8 mouse cellular contexts compared by ENCODE assay signal in genomic region chr8:117471174-117471573, GRCm38 (mm10). TPM values are rescaled to one million over a fixed set of nuclear protein-coding genes. Genes with fewer than 3 reads are reported as not detected.
DNase-seq lines count a peak whose midpoint lies in the region; ATAC-seq lines count a peak whose summit lies in the region.

No protein-coding gene starts in this region.

- peak; percentile 62 for ATAC-seq in common myeloid progenitor, adult 5-6 weeks (replicated peaks; ENCODE audit: low read depth, poor library complexity, severe bottlenecking)
- ATAC-seq in kidney, embryonic 14.5 days (ENCODE audit: low FRiP score, low TSS enrichment): no peak
- ATAC-seq in liver, embryonic 13.5 days (ENCODE audit: low read depth): peak; percentile 37
- no peak for ATAC-seq in neural tube, embryonic 11.5 days (ENCODE audit: insufficient read depth, low FRiP score, low TSS enrichment)

- no peaks in the 10 kb centered on the region for H3K9me3 ChIP-seq in kidney, embryonic 14.5 days (ENCODE audit: control insufficient read depth, low read length)
- no peaks in the 10 kb centered on the region for H3K9me3 ChIP-seq in liver, embryonic 13.5 days (replicated peaks)
- no peaks in the 10 kb centered on the region for H3K9me3 ChIP-seq in neural tube, embryonic 11.5 days (ENCODE audit: control insufficient read depth, low read length)

- 31% methylated on average over 3 of the region's 3 CpGs for WGBS in kidney, embryonic 14.5 days
- WGBS in liver, embryonic 13.5 days (ENCODE audit: insufficient replicate concordance): 11% methylated on average over 3 of the region's 3 CpGs
- WGBS in neural tube, embryonic 11.5 days: 28% methylated on average over 3 of the region's 3 CpGs

- H3K4me2 ChIP-seq in kidney, embryonic 14.5 days (replicated peaks; ENCODE audit: low read depth, low read length): no peak overlapping the region
- no peak overlapping the region for H3K4me2 ChIP-seq in liver, embryonic 13.5 days
- H3K4me2 ChIP-seq in neural tube, embryonic 11.5 days (ENCODE audit: low read depth): no peak overlapping the region

- H3K4me1 ChIP-seq in kidney, embryonic 14.5 days (ENCODE audit: control insufficient read depth, insufficient read depth, low read length): peaks cover 7% of the 10 kb centered on the region
- peaks cover 24% of the 10 kb centered on the region for H3K4me1 ChIP-seq in liver, embryonic 13.5 days (replicated peaks)
- peaks cover 6% of the 10 kb centered on the region; the same call in 1 of the 2 replicates for H3K4me1 ChIP-seq in neural tube, embryonic 11.5 days (ENCODE audit: control insufficient read depth, insufficient read depth, low read length)

- H3K27ac ChIP-seq in kidney, embryonic 14.5 days (ENCODE audit: low read depth, low read length): peak overlapping the region; percentile 10; the same call in 1 of the 2 replicates
- H3K27ac ChIP-seq in liver, embryonic 13.5 days: no peak overlapping the region
- no peak overlapping the region for H3K27ac ChIP-seq in neural tube, embryonic 11.5 days (ENCODE audit: low read depth, low read length)

- H3K4me3 ChIP-seq in kidney, embryonic 14.5 days (ENCODE audit: low read length): no peak overlapping the region
- H3K4me3 ChIP-seq in liver, embryonic 13.5 days (replicated peaks): no peak overlapping the region
- H3K4me3 ChIP-seq in neural tube, embryonic 11.5 days (ENCODE audit: low read depth, low read length): no peak overlapping the region

- DNase-seq in B cell, adult 2 months: peak; percentile 87 to 89
- DNase-seq in T-cell, adult 2 months (ENCODE audit: low spot score): peak; percentile 61
- peak; percentile 65 to 66 for DNase-seq in gastrocnemius, postnatal 4 days (ENCODE audit: low spot score in 2 of 2)
- peak; percentile 50 for DNase-seq in liver, embryonic 13.5 days
- peak; percentile 76 for DNase-seq in neural tube, embryonic 11.5 days (ENCODE audit: low spot score)
- peak; percentile 89 for DNase-seq in testis, postnatal 10 days (ENCODE audit: low spot score)

- H3K9ac ChIP-seq in kidney, embryonic 14.5 days (ENCODE audit: low read depth, low read length): no peak overlapping the region
- H3K9ac ChIP-seq in liver, embryonic 13.5 days: no peak overlapping the region
- H3K9ac ChIP-seq in neural tube, embryonic 11.5 days (ENCODE audit: low read length): no peak overlapping the region

- H3K36me3 ChIP-seq in kidney, embryonic 14.5 days (ENCODE audit: control insufficient read depth, insufficient read depth, low read length): no peaks in the 10 kb centered on the region
- H3K36me3 ChIP-seq in liver, embryonic 13.5 days: no peaks in the 10 kb centered on the region
- H3K36me3 ChIP-seq in neural tube, embryonic 11.5 days (ENCODE audit: control insufficient read depth, insufficient read depth, low read length): no peaks in the 10 kb centered on the region

- H3K27me3 ChIP-seq in kidney, embryonic 14.5 days (ENCODE audit: control insufficient read depth, insufficient read depth, low read length): no peaks in the 10 kb centered on the region
- peaks cover 7% of the 10 kb centered on the region; the same call in 1 of the 2 replicates for H3K27me3 ChIP-seq in liver, embryonic 13.5 days
- no peaks in the 10 kb centered on the region for H3K27me3 ChIP-seq in neural tube, embryonic 11.5 days (ENCODE audit: control insufficient read depth, insufficient read depth, low read length)

RNA-seq across cellular contexts. Expression of gene Plcg2, which starts 26.9 kb away (rescaled TPM):
- 56.3 and 76.7 TPM in 2 replicates for total RNA-seq in common myeloid progenitor, adult 5-6 weeks (2017)
- 1 to 10 TPM; 2.1 to 2.4 TPM for total RNA-seq in gastrocnemius, postnatal 4 days (2021)
- polyA plus RNA-seq in kidney, embryonic 14.5 days (2014; fragmentation: Nextera tagmentation; extraction: Ambion mirVana): 2.6 and 5.0 TPM in 2 replicates
- polyA plus RNA-seq in liver, embryonic 13.5 days (2015; fragmentation: Nextera tagmentation; extraction: Ambion mirVana): 7.3 and 7.8 TPM in 2 replicates
- polyA plus RNA-seq in neural tube, embryonic 11.5 days (2014; fragmentation: Nextera tagmentation; extraction: Ambion mirVana): 3.1 and 3.4 TPM in 2 replicates

Comparison
In these comparisons a context has a peak if more than half of its experiments do, and no peak if none do; other contexts are left out.
1. ATAC-seq: peak in common myeloid progenitor, adult 5-6 weeks (single experiment) and liver, embryonic 13.5 days (single experiment); none in kidney, embryonic 14.5 days (single experiment) and neural tube, embryonic 11.5 days (single experiment).
2. Peak in every context shown above with its lines, with median percentiles within 50 percentile points of each other: DNase-seq.